Mouse (Mus musculus) hindbrain, embryonic 14.5 days (tissue): Measurements from ENCODE around the gene Aplp1. TPM values are rescaled to one million over a fixed set of nuclear protein-coding genes. Genes with fewer than 3 reads are reported as not detected.

Experiments
- ATAC-seq: fragments of 200-750 bp; cut with Nextera tagmentation; 2 replicates; pipeline ENCODE4 v1.8.0; 2017; ENCODE audit warnings: moderate number of reproducible peaks, mild to moderate bottlenecking, moderate TSS enrichment, moderate library complexity; ENCODE audit not compliant: low FRiP score
- DNase-seq: peaks from one replicate; pipeline ENCODE4 v3.0.0-alpha.2; 2015; ENCODE audit warnings: low spot score
- H3K27ac ChIP-seq: fragments of 300-500 bp; sonication (generic); 2 replicates; pipeline ENCODE4 v1.5.1; 2014; ENCODE audit warnings: mild to moderate bottlenecking, moderate library complexity
- H3K27me3 ChIP-seq: fragments of 300-500 bp; sonication (generic); 2 replicates; pipeline ENCODE4 v1.6.1; 2014; ENCODE audit warnings: mild to moderate bottlenecking, low read length, mixed read lengths; ENCODE audit not compliant: control insufficient read depth, insufficient read depth
- H3K36me3 ChIP-seq: fragments of 300-500 bp; sonication (generic); replicated peaks from 2 replicates; pipeline ENCODE4 v1.6.1; 2014; ENCODE audit not compliant: control insufficient read depth, insufficient read depth
- H3K4me1 ChIP-seq: fragments of 300-500 bp; sonication (generic); replicated peaks from 2 replicates; pipeline ENCODE4 v1.6.1; 2014; ENCODE audit warnings: antibody characterized with exemption, low read length, mixed read lengths; ENCODE audit not compliant: control insufficient read depth, insufficient read depth
- H3K4me2 ChIP-seq: fragments of 300-500 bp; sonication (generic); replicated peaks from 2 replicates; pipeline ENCODE4 v1.6.1; 2014; ENCODE audit warnings: mild to moderate bottlenecking, moderate library complexity
- H3K4me3 ChIP-seq: fragments of 300-500 bp; sonication (generic); replicated peaks from 2 replicates; pipeline ENCODE4 v1.5.1; 2014; ENCODE audit warnings: mild to moderate bottlenecking, low read length
- H3K9ac ChIP-seq: fragments of 300-500 bp; sonication (generic); 2 replicates; pipeline ENCODE4 v1.6.1; 2014
- H3K9me3 ChIP-seq: fragments of 300-500 bp; sonication (generic); 2 replicates; pipeline ENCODE4 v1.6.1; 2016; ENCODE audit warnings: low read length; ENCODE audit not compliant: control insufficient read depth
- WGBS: fragments of 180-500 bp; shearing (Covaris S2); extraction: QIAGEN DNeasy Blood & Tissue Kit; methylation state at CpG from one replicate; pipeline ENCODE4 v1.1.7; 2014; 5-methylcytosine and 5-hydroxymethylcytosine counted together
- polyA plus RNA-seq: library from polyadenylated mRNA; unstranded; fragments of >200 nt; fragmentation: Nextera tagmentation; extraction: Ambion mirVana; gene quantifications from 2 replicates; pipeline ENCODE4 v1.2.1, GENCODE M21; 2014

Aplp1 gene
- polyA plus RNA-seq, 1 experiment from 2014 or later: 690 TPM

GRCm38 (mm10) chr7:30454259-30454658 is 8.9 kb upstream of the Aplp1 start:
- peaks cover 60% of the 10 kb centered on the region for H3K27me3 ChIP-seq

GRCm38 (mm10) chr7:30453766-30454165 is 8.4 kb upstream of the Aplp1 start:
- Histone ChIP-seq H3K4me3 (peak overlapping the region; percentile 17), H3K4me1 (peaks cover 22% of the 10 kb centered on the region), H3K9ac (no peak overlapping the region; the same call in 1 of the 2 replicates), H3K27me3 (peaks cover 57% of the 10 kb centered on the region), H3K9me3 (no peaks in the 10 kb centered on the region), H3K36me3 (no peaks in the 10 kb centered on the region), H3K27ac (no peak overlapping the region), H3K4me2 (peak overlapping the region; percentile 40)
- WGBS: 3% methylated on average over 25 of the region's 25 CpGs
- ATAC-seq (no peak), DNase-seq (no peak)

More at GRCm38 (mm10) chr7:30454259-30454658, 8.9 kb upstream of the Aplp1 start:
- 6% methylated on average over 6 of the region's 6 CpGs for WGBS
- no peaks in the 10 kb centered on the region for H3K9me3 ChIP-seq
- DNase-seq (no peak), ATAC-seq (no peak)
- H3K4me3 ChIP-seq: no peak overlapping the region
- no peak overlapping the region for H3K9ac ChIP-seq
- peak overlapping the region; percentile 40 for H3K4me2 ChIP-seq
- no peaks in the 10 kb centered on the region for H3K36me3 ChIP-seq
- H3K4me1 ChIP-seq: peaks cover 22% of the 10 kb centered on the region
- H3K27ac ChIP-seq: no peak overlapping the region

- Histone ChIP-seq H3K4me2 (peak overlapping the region; percentile 40), H3K4me3 (peak overlapping the region; percentile 17), H3K9ac (no peak overlapping the region; the same call in 1 of the 2 replicates), H3K36me3 (no peaks in the 10 kb centered on the region), H3K27ac (no peak overlapping the region), H3K9me3 (no peaks in the 10 kb centered on the region), H3K4me1 (peaks cover 21% of the 10 kb centered on the region), H3K27me3 (peaks cover 57% of the 10 kb centered on the region)
- 15% methylated on average over 25 of the region's 25 CpGs for WGBS
- DNase-seq (no peak), ATAC-seq (no peak)
Observed at GRCm38 (mm10) chr7:30453327-30453726, 8.0 kb upstream of the Aplp1 start.

GRCm38 (mm10) chr7:30450241-30450640 is 4.9 kb upstream of the Aplp1 start:
- no peak overlapping the region for H3K4me3 ChIP-seq
- H3K36me3 ChIP-seq: no peaks in the 10 kb centered on the region
- no peak overlapping the region for H3K27ac ChIP-seq
- ATAC-seq: no peak
- no peak overlapping the region for H3K4me2 ChIP-seq
- H3K9ac ChIP-seq: no peak overlapping the region
- peaks cover 9% of the 10 kb centered on the region; the same call in 1 of the 2 replicates for H3K4me1 ChIP-seq
- no peaks in the 10 kb centered on the region for H3K9me3 ChIP-seq
- 80% methylated on average over 7 of the region's 7 CpGs for WGBS
- no peak for DNase-seq
- H3K27me3 ChIP-seq: peaks cover 31% of the 10 kb centered on the region

GRCm38 (mm10) chr7:30444154-30444970 is 973 bp downstream of the Aplp1 start:
- H3K27me3 ChIP-seq: no peaks in the 10 kb centered on the region
- H3K9me3 ChIP-seq: no peaks in the 10 kb centered on the region
- H3K4me3 ChIP-seq: peak overlapping the region; percentile 92
- H3K4me1 ChIP-seq: peaks cover 25% of the 10 kb centered on the region; the same call in 1 of the 2 replicates
- DNase-seq: peak; percentile 78
- H3K27ac ChIP-seq: peak overlapping the region; percentile 99
- H3K36me3 ChIP-seq: peaks cover 40% of the 10 kb centered on the region
- peak; percentile 68 for ATAC-seq
- H3K9ac ChIP-seq: peak overlapping the region; percentile 98
- peak overlapping the region; percentile 82 for H3K4me2 ChIP-seq
- under 1% methylated on average over 38 of the region's 38 CpGs for WGBS

- ATAC-seq (no peak), DNase-seq (no peak)
- 17% methylated on average over 9 of the region's 9 CpGs for WGBS
- H3K4me2 ChIP-seq: peak overlapping the region; percentile 82
- peak overlapping the region; percentile 99 for H3K27ac ChIP-seq
- peaks cover 47% of the 10 kb centered on the region for H3K36me3 ChIP-seq
- peak overlapping the region; percentile 98; the same call in 1 of the 2 replicates for H3K9ac ChIP-seq
- no peaks in the 10 kb centered on the region for H3K27me3 ChIP-seq
- H3K4me3 ChIP-seq: peak overlapping the region; percentile 92
- peaks cover 25% of the 10 kb centered on the region; the same call in 1 of the 2 replicates for H3K4me1 ChIP-seq
- no peaks in the 10 kb centered on the region for H3K9me3 ChIP-seq
Observed at GRCm38 (mm10) chr7:30443696-30444095, 1.6 kb downstream of the Aplp1 start.

- Histone ChIP-seq H3K36me3 (peaks cover 76% of the 10 kb centered on the region), H3K27me3 (no peaks in the 10 kb centered on the region), H3K9me3 (no peaks in the 10 kb centered on the region), H3K9ac (no peak overlapping the region), H3K4me3 (no peak overlapping the region), H3K4me1 (peaks cover 16% of the 10 kb centered on the region; the same call in 1 of the 2 replicates), H3K27ac (no peak overlapping the region), H3K4me2 (no peak overlapping the region)
- DNase-seq: peak; percentile 72
- ATAC-seq: no peak
- WGBS: 33% methylated on average over 2 of the region's 5 CpGs
Observed at GRCm38 (mm10) chr7:30440697-30441096, 4.6 kb downstream of the Aplp1 start.

GRCm38 (mm10) chr7:30439734-30440133 is 5.6 kb downstream of the Aplp1 start:
- Histone ChIP-seq H3K4me2 (no peak overlapping the region), H3K4me3 (no peak overlapping the region), H3K27me3 (no peaks in the 10 kb centered on the region), H3K9ac (no peak overlapping the region), H3K27ac (no peak overlapping the region), H3K36me3 (peaks cover 86% of the 10 kb centered on the region), H3K4me1 (peaks cover 16% of the 10 kb centered on the region; the same call in 1 of the 2 replicates), H3K9me3 (no peaks in the 10 kb centered on the region)
- WGBS: 80% methylated on average over 13 of the region's 13 CpGs
- ATAC-seq (no peak), DNase-seq (no peak)

- no peak overlapping the region for H3K4me2 ChIP-seq
- H3K36me3 ChIP-seq: peaks cover 90% of the 10 kb centered on the region
- H3K4me3 ChIP-seq: no peak overlapping the region
- H3K9me3 ChIP-seq: no peaks in the 10 kb centered on the region
- DNase-seq (no peak), ATAC-seq (no peak)
- no peak overlapping the region for H3K27ac ChIP-seq
- H3K9ac ChIP-seq: no peak overlapping the region; the same call in 1 of the 2 replicates
- no peaks in the 10 kb centered on the region for H3K4me1 ChIP-seq
- WGBS: 22% methylated on average over 10 of the region's 10 CpGs
- no peaks in the 10 kb centered on the region for H3K27me3 ChIP-seq
Observed at GRCm38 (mm10) chr7:30436879-30437278, 8.5 kb downstream of the Aplp1 start.
